Mouse (Mus musculus): Measurements from ENCODE around the gene Rab13. TPM values are rescaled to one million over a fixed set of nuclear protein-coding genes. Genes with fewer than 3 reads are reported as not detected.

Rab13 gene
- polyA plus RNA-seq, 1 experiment = 28.1 TPM

DNA sequence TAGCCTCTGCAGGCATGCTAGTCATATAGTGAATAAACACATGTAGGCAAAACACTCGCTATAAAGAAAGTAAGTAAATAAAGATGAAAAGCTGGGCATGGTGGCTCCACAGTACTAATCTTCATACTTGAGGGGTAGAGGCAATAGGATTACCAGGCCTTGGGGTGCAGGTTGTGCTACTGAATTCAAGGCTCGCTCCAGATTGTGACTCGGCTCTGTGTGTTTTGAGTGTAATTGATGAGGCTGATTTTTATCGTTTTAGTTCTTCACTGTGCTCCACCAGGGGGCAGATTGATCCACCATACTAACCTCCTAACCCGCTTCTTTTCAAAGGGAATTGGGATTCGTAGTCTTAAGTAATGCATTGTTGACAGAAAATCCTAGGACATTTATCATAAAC is 6.6 kb downstream of the Rab13 start:
- no peaks in the 10 kb centered on the region for H3K36me3 ChIP-seq (ENCODE audit: control insufficient read depth, insufficient read depth)
- peak overlapping the region; percentile 28 for H3K4me3 ChIP-seq
- H3K4me2 ChIP-seq (ENCODE audit: low read depth) = peak overlapping the region; percentile 91
- no peak overlapping the region for H3ac ChIP-seq (ENCODE audit: control insufficient read depth, insufficient read length)
- TF ChIP-seq POLR2AphosphoS2 (IDR thresholded peaks at IDR 0.05; ENCODE audit: insufficient read length, low read depth) = no peak
- TF ChIP-seq REST (IDR thresholded peaks at IDR 0.05; ENCODE audit: insufficient read depth, insufficient read length) = no peak
- no peaks in the 10 kb centered on the region for H3K27me3 ChIP-seq (ENCODE audit: control insufficient read depth, insufficient read depth, insufficient read length)
- H3K79me2 ChIP-seq (ENCODE audit: control insufficient read depth, insufficient read depth) = no peaks in the 10 kb centered on the region

DNA sequence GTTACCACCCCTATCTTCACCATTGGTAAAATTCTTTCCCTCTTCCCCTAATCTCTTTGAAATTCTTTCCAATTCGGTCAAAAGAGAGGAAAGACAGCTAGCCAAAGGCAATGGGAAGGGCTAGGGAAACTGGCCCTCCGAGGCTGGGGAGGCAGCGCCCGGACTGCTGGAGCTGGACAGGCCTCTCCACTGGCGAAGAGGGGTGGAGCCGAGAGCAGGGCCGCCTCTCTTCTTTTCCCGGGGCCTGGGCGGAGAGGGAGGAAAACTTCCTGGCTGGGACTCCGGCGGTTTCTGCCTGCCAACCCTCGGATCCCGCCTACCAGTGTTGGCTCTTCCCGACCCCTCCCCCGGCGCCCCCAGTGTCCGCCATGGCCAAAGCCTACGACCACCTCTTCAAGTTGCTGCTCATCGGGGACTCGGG is 7.0 kb downstream of the Rab13 start:
- Histone ChIP-seq H3K36me3 (ENCODE audit: control insufficient read depth, insufficient read depth) (no peaks in the 10 kb centered on the region), H3K79me2 (ENCODE audit: control insufficient read depth, insufficient read depth) (no peaks in the 10 kb centered on the region), H3ac (ENCODE audit: control insufficient read depth, insufficient read length) (no peak overlapping the region), H3K4me3 (peak overlapping the region; percentile 28), H3K4me2 (ENCODE audit: low read depth) (peak overlapping the region; percentile 91), H3K27me3 (ENCODE audit: control insufficient read depth, insufficient read depth, insufficient read length) (no peaks in the 10 kb centered on the region)
- TF ChIP-seq POLR2AphosphoS2 (IDR thresholded peaks at IDR 0.05; ENCODE audit: insufficient read length, low read depth) = peak; percentile 51
- peak; percentile 78 for TF ChIP-seq POLR2A (IDR thresholded peaks at IDR 0.05; ENCODE audit: insufficient read length, low read depth)
- TF ChIP-seq TCF12 (IDR thresholded peaks at IDR 0.05; ENCODE audit: insufficient read depth, poor library complexity, severe bottlenecking) = no peak
- TF ChIP-seq MYOD1 (IDR thresholded peaks at IDR 0.05; ENCODE audit: control insufficient read depth in 1 of 3, insufficient read length in 2 of 3, low read depth in 2 of 3) = no peak

DNA sequence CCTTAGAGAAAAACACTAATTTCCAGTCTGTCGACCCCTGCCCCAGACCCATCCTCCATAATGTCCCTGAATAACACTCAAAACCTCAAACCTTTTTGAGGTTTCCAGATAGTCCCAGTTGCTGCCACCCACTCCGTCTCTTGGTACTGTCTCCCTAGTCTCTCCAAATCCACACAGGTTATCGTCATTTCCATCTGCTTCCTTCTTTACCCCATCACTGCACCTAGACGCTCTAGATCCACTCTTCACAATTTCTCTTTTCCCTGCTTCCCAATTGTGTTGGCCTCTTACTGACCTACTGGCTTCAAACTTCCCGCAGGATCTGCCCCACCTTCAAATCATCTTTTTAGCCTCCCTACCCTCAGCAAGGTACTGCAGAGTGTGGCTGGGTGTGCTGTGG is 7.6 kb downstream of the Rab13 start:
- H3K36me3 ChIP-seq (ENCODE audit: control insufficient read depth, insufficient read depth) = no peaks in the 10 kb centered on the region
- no peaks in the 10 kb centered on the region for H3K79me2 ChIP-seq (ENCODE audit: control insufficient read depth, insufficient read depth)
- H3K4me3 ChIP-seq = peak overlapping the region; percentile 28
- TF ChIP-seq MAX (IDR thresholded peaks at IDR 0.05; ENCODE audit: low read depth) = no peak
- TF ChIP-seq MYOD1 (IDR thresholded peaks at IDR 0.05; ENCODE audit: control insufficient read depth in 1 of 3, insufficient read length in 2 of 3, low read depth in 2 of 3) = no peak
- TF ChIP-seq E2F4 (IDR thresholded peaks at IDR 0.05; ENCODE audit: insufficient read depth) = no peak
- no peak for TF ChIP-seq USF1 (IDR thresholded peaks at IDR 0.05; ENCODE audit: low read depth)
- no peak for TF ChIP-seq TCF12 (IDR thresholded peaks at IDR 0.05; ENCODE audit: insufficient read depth, poor library complexity, severe bottlenecking)
- no peak for TF ChIP-seq CEBPB (IDR thresholded peaks at IDR 0.05; ENCODE audit: insufficient read depth, poor library complexity, severe bottlenecking)
- TF ChIP-seq MYOG (IDR thresholded peaks at IDR 0.05; ENCODE audit: control insufficient read depth in 1 of 3, insufficient read depth in 1 of 3, insufficient read length in 2 of 3, low read depth in 2 of 3) = no peak
- no peak for TF ChIP-seq POLR2A (IDR thresholded peaks at IDR 0.05; ENCODE audit: insufficient read length, low read depth)
- no peak overlapping the region for H3ac ChIP-seq (ENCODE audit: control insufficient read depth, insufficient read length)
- no peaks in the 10 kb centered on the region for H3K27me3 ChIP-seq (ENCODE audit: control insufficient read depth, insufficient read depth, insufficient read length)
- H3K4me2 ChIP-seq (ENCODE audit: low read depth) = peak overlapping the region; percentile 91

DNA sequence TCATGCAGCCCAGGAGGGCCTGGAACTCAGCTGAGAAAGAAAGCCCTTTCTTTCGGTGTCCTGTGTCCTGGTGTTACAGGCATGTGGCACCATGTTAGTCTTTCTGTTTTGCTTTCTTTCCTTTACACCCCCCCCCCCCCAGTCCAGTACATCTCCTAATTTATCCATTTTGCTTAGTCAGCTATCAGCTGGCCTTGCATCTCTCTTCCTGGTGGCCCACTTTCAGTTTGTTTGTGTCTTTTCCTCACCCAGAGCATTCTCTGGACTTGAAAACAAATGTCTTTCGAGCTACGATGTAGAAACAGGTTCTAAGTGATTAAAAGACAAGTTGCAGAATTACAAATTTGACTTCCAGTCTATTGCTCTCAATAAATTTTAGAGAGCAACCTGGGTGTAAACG is 9.0 kb downstream of the Rab13 start:
- no peak overlapping the region for H3K4me3 ChIP-seq
- H3ac ChIP-seq (ENCODE audit: control insufficient read depth, insufficient read length) = no peak overlapping the region
- H3K27me3 ChIP-seq (ENCODE audit: control insufficient read depth, insufficient read depth, insufficient read length) = no peaks in the 10 kb centered on the region
- H3K79me2 ChIP-seq (ENCODE audit: control insufficient read depth, insufficient read depth) = no peaks in the 10 kb centered on the region
- no peak overlapping the region for H3K4me2 ChIP-seq (ENCODE audit: low read depth)
- TF ChIP-seq MYOG (IDR thresholded peaks at IDR 0.05; ENCODE audit: control insufficient read depth in 1 of 3, insufficient read depth in 1 of 3, insufficient read length in 2 of 3, low read depth in 2 of 3) (no peak), USF1 (IDR thresholded peaks at IDR 0.05; ENCODE audit: low read depth) (no peak), CEBPB (IDR thresholded peaks at IDR 0.05; ENCODE audit: insufficient read depth, poor library complexity, severe bottlenecking) (no peak), E2F4 (IDR thresholded peaks at IDR 0.05; ENCODE audit: insufficient read depth) (no peak), TCF12 (IDR thresholded peaks at IDR 0.05; ENCODE audit: insufficient read depth, poor library complexity, severe bottlenecking) (no peak), REST (IDR thresholded peaks at IDR 0.05; ENCODE audit: insufficient read depth, insufficient read length) (no peak), POLR2AphosphoS2 (IDR thresholded peaks at IDR 0.05; ENCODE audit: insufficient read length, low read depth) (no peak), MAX (IDR thresholded peaks at IDR 0.05; ENCODE audit: low read depth) (no peak), TCF3 (IDR thresholded peaks at IDR 0.05; ENCODE audit: insufficient read length, low read depth) (no peak)
- H3K36me3 ChIP-seq (ENCODE audit: control insufficient read depth, insufficient read depth) = no peaks in the 10 kb centered on the region

DNA sequence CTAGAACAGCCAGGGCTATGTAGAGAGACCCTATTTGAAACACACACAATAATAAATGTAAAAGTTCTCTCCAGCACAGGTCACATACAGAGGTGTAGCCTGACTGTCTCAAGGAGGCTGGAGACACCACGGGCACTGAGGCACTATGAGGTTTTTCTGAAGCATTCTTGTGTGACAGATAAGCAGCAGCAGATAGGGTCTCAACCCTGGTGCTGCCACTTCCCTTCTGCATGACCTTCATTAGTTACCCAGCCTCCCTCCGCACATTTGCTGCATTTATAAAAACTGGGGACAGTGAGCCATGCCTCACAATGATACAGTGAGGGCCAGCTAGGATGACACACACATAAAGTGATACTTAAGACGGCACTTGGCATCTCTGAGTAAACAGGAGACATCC is 9.4 kb downstream of the Rab13 start:
- Histone ChIP-seq H3K36me3 (ENCODE audit: control insufficient read depth, insufficient read depth) (no peaks in the 10 kb centered on the region), H3ac (ENCODE audit: control insufficient read depth, insufficient read length) (no peak overlapping the region), H3K4me2 (ENCODE audit: low read depth) (no peak overlapping the region), H3K79me2 (ENCODE audit: control insufficient read depth, insufficient read depth) (no peaks in the 10 kb centered on the region), H3K4me3 (no peak overlapping the region), H3K27me3 (ENCODE audit: control insufficient read depth, insufficient read depth, insufficient read length) (no peaks in the 10 kb centered on the region)
- TF ChIP-seq E2F4 (IDR thresholded peaks at IDR 0.05; ENCODE audit: insufficient read depth) (no peak), MYOG (IDR thresholded peaks at IDR 0.05; ENCODE audit: control insufficient read depth in 1 of 3, insufficient read depth in 1 of 3, insufficient read length in 2 of 3, low read depth in 2 of 3) (no peak), SRF (IDR thresholded peaks at IDR 0.05; ENCODE audit: control insufficient read depth, insufficient read length, low read depth) (no peak), POLR2A (IDR thresholded peaks at IDR 0.05; ENCODE audit: insufficient read length, low read depth) (no peak), MAX (IDR thresholded peaks at IDR 0.05; ENCODE audit: low read depth) (no peak), USF1 (IDR thresholded peaks at IDR 0.05; ENCODE audit: low read depth) (no peak), POLR2AphosphoS2 (IDR thresholded peaks at IDR 0.05; ENCODE audit: insufficient read length, low read depth) (no peak), TCF12 (IDR thresholded peaks at IDR 0.05; ENCODE audit: insufficient read depth, poor library complexity, severe bottlenecking) (no peak), TCF3 (IDR thresholded peaks at IDR 0.05; ENCODE audit: insufficient read length, low read depth) (no peak), MYOD1 (IDR thresholded peaks at IDR 0.05; ENCODE audit: control insufficient read depth in 1 of 3, insufficient read length in 2 of 3, low read depth in 2 of 3) (no peak), REST (IDR thresholded peaks at IDR 0.05; ENCODE audit: insufficient read depth, insufficient read length) (no peak), CEBPB (IDR thresholded peaks at IDR 0.05; ENCODE audit: insufficient read depth, poor library complexity, severe bottlenecking) (no peak)

All from myocyte (in vitro differentiated cells).